Mouse (Mus musculus) liver, embryonic 14.5 days (tissue): ENCODE data around the gene Il2ra. TPM values are rescaled to one million over a fixed set of nuclear protein-coding genes. Genes with fewer than 3 reads are reported as not detected.

Experiments used
- ATAC-seq: fragments of 200-750 bp; cut with Nextera tagmentation; 2 replicates; pipeline ENCODE4 v1.8.0; 2017; ENCODE audit warnings: moderate number of reproducible peaks, mild to moderate bottlenecking, moderate library complexity; ENCODE audit not compliant: insufficient read depth
- DNase-seq, 3 experiments: peaks; one replicate each; pipeline ENCODE4 v3.0.0-alpha.2; 2012 to 2013; ENCODE audit warnings: low read depth in 3 of 3, low spot score in 3 of 3
- H3K27ac ChIP-seq: fragments of 300-500 bp; sonication (generic); 2 replicates; pipeline ENCODE4 v1.5.1; 2014; ENCODE audit warnings: moderate library complexity, mild to moderate bottlenecking, control low read depth, inconsistent platforms
- H3K27me3 ChIP-seq: fragments of 300-500 bp; sonication (generic); 2 replicates; pipeline ENCODE4 v1.6.1; 2014; ENCODE audit warnings: mild to moderate bottlenecking, low read length, moderate library complexity; ENCODE audit not compliant: control insufficient read depth, insufficient read depth
- H3K36me3 ChIP-seq: fragments of 300-500 bp; sonication (generic); replicated peaks from 2 replicates; pipeline ENCODE4 v1.6.1; 2014; ENCODE audit warnings: low read depth; ENCODE audit not compliant: control insufficient read depth, insufficient read depth
- H3K4me1 ChIP-seq, 2 experiments: fragments of 200-500 bp in 1 of 2; fragments of 300-500 bp in 1 of 2; sonication (generic) in 1 of 2; replicated peaks; 2 replicates each; pipeline ENCODE4 v1.6.1; 2012 to 2014; ENCODE audit warnings: antibody characterized with exemption in 1 of 2, inconsistent platforms in 1 of 2, low read length in 1 of 2; ENCODE audit not compliant: control insufficient read depth in 2 of 2, insufficient read depth in 2 of 2
- H3K4me2 ChIP-seq: fragments of 300-500 bp; sonication (generic); 2 replicates; pipeline ENCODE4 v1.6.1; 2014; ENCODE audit warnings: low read depth, mild to moderate bottlenecking, control low read depth, moderate library complexity
- H3K4me3 ChIP-seq, 2 experiments: fragments of 200-500 bp in 1 of 2; fragments of 300-500 bp in 1 of 2; sonication (generic) in 1 of 2; 2 replicates each; pipeline ENCODE4 v1.5.1; 2012 to 2014; ENCODE audit warnings: low read depth in 2 of 2, low read length in 2 of 2, mild to moderate bottlenecking in 2 of 2, control low read depth in 1 of 2, inconsistent platforms in 1 of 2, moderate library complexity in 1 of 2; ENCODE audit not compliant: insufficient read depth in 1 of 2
- H3K9ac ChIP-seq: fragments of 300-500 bp; sonication (generic); replicated peaks from 2 replicates; pipeline ENCODE4 v1.6.1; 2014; ENCODE audit warnings: mild to moderate bottlenecking, control low read depth, moderate library complexity
- H3K9me3 ChIP-seq: fragments of 300-500 bp; sonication (generic); 2 replicates; pipeline ENCODE4 v1.6.1; 2016; ENCODE audit warnings: low read length, mixed read lengths; ENCODE audit not compliant: control insufficient read depth
- CTCF ChIP-seq: IDR thresholded peaks from 2 replicates; pipeline ENCODE4 v1.5.1; 2016; ENCODE audit warnings: antibody characterized with exemption, low read depth, control low read depth
- EP300 ChIP-seq: IDR thresholded peaks from 2 replicates; pipeline ENCODE4 v1.6.1; 2016; ENCODE audit warnings: antibody characterized with exemption, low read depth
- WGBS: fragments of 180-500 bp; shearing (Covaris S2); extraction: QIAGEN DNeasy Blood & Tissue Kit; methylation state at CpG from one replicate; pipeline ENCODE4 v1.1.7; 2014; ENCODE audit not compliant: insufficient replicate concordance; 5-methylcytosine and 5-hydroxymethylcytosine counted together
- polyA plus RNA-seq, 2 experiments: library from polyadenylated mRNA; depleted of rRNA in 1 of 2; stranded (reverse) in 1 of 2; unstranded in 1 of 2; fragments of >200 nt; fragmentation: Nextera tagmentation in 1 of 2; extraction: Ambion mirVana in 1 of 2; gene quantifications; 2 replicates each; pipeline versions ENCODE4 v1.2.1 to v1.2.3; 2012 to 2014

The Il2ra gene
- polyA plus RNA-seq, 2 experiments, result 0.01 TPM; not detected in 1

DNA sequence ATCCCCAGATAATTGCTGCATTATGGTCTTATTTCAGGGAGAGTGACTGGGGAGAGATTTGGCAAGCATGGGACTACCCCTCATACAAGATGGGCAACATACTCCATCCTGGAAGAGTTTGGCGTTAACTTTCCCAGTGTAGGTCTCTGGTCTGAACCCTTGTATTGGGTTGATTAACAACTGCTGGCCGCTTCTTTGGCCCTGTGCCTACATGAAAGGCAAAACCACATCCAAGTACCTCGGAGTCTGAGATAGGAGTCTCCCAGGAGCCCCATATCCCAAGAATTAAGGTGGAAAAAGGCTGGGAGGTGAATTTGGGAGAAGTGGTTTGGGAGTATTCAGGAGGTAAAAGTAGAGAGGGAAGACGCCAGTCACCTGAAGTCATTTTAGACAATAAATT is 22.2 kb downstream of the Il2ra start:
- DNase-seq (no peak), ATAC-seq (no peak)
- Histone ChIP-seq H3K27ac (no peak overlapping the region), H3K27me3 (no peaks in the 10 kb centered on the region), H3K36me3 (no peaks in the 10 kb centered on the region), H3K4me3 (no peak overlapping the region), H3K4me2 (no peak overlapping the region), H3K9me3 (no peaks in the 10 kb centered on the region), H3K4me1 (no peaks in the 10 kb centered on the region), H3K9ac (no peak overlapping the region)
- WGBS, result 62% methylated on average over 4 of the region's 4 CpGs
- no peak for TF ChIP-seq CTCF

DNA sequence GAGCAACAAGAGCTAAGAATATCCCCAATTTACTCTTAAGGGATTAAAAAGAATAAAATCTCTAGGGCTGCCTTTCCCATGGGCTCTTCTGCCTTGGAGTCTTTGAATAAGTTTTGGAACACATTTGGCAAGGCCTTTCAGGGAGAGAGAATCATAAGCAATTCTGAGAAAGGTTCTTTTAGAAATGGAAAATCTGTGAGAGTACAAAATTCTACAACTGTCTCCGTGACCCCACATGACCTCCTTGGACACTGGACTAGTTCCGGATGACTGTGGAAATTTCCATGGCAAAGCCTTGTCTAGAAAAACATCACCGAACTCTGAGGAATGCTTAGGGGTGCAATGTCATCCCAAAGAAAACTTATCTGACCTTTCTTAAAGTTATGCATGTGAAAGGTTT is 22.7 kb downstream of the Il2ra start:
- Histone ChIP-seq H3K4me2 (no peak overlapping the region), H3K27ac (no peak overlapping the region), H3K36me3 (no peaks in the 10 kb centered on the region), H3K9me3 (no peaks in the 10 kb centered on the region), H3K4me1 (no peaks in the 10 kb centered on the region), H3K27me3 (no peaks in the 10 kb centered on the region), H3K4me3 (no peak overlapping the region), H3K9ac (no peak overlapping the region)
- 77% methylated on average over 3 of the region's 3 CpGs for WGBS
- DNase-seq (no peak), ATAC-seq (no peak)
- TF ChIP-seq CTCF (no peak), EP300 (no peak)

DNA sequence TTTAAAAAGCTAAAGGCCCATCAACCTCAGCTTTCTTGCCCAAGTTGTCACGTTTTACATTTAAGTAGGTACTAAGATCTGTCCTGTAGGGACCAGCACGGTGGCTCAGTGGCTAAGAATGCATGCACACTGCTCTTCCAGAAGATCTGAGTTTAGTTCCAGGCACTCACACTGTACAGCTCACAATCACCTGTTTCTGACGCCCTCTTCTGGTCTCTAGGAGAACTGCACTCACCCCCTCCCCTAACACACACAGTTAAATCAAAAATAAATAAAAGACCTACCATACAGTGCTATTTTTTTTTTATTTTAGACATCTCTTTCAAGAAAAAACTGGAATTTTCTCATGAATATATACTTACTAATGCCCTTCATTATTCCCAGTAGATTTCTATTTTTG is 29.5 kb downstream of the Il2ra start:
- no peak for TF ChIP-seq EP300
- peak; percentile 52 for TF ChIP-seq CTCF
- no peak overlapping the region for H3K4me3 ChIP-seq
- H3K36me3 ChIP-seq, result no peaks in the 10 kb centered on the region
- H3K9me3 ChIP-seq, result no peaks in the 10 kb centered on the region
- WGBS, result 16% methylated on average over 3 of the region's 3 CpGs
- no peaks in the 10 kb centered on the region for H3K4me1 ChIP-seq
- no peak overlapping the region for H3K4me2 ChIP-seq
- ATAC-seq (no peak), DNase-seq (no peak)
- no peak overlapping the region for H3K9ac ChIP-seq
- H3K27me3 ChIP-seq, result no peaks in the 10 kb centered on the region
- H3K27ac ChIP-seq, result no peak overlapping the region

DNA sequence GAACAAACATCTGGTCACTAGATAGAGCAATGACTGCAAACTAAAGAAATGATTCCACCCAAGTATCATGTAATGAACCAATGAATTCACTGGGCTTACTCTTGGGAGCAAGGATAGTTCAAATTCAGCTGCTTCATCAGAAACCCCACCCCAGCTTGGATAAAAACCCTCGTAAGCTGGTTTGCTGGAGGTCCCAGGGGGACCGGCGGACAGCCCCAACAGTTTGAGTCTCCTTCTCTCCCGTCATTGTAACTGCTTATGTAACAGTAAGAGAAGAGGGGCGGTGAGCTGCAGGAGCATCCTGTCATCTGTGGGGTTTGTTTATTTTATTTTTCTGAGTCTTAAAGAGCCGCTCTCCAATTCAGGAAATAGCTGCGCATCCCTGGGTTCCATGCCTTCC is 37.0 kb downstream of the Il2ra start:
- TF ChIP-seq CTCF (no peak), EP300 (no peak)
- Histone ChIP-seq H3K9me3 (no peaks in the 10 kb centered on the region), H3K9ac (no peak overlapping the region), H3K4me3 (no peak overlapping the region), H3K4me1 (no peaks in the 10 kb centered on the region), H3K4me2 (no peak overlapping the region), H3K27ac (no peak overlapping the region), H3K36me3 (no peaks in the 10 kb centered on the region), H3K27me3 (no peaks in the 10 kb centered on the region)
- WGBS, result 50% methylated on average over 7 of the region's 7 CpGs
- ATAC-seq (no peak), DNase-seq (no peak)

DNA sequence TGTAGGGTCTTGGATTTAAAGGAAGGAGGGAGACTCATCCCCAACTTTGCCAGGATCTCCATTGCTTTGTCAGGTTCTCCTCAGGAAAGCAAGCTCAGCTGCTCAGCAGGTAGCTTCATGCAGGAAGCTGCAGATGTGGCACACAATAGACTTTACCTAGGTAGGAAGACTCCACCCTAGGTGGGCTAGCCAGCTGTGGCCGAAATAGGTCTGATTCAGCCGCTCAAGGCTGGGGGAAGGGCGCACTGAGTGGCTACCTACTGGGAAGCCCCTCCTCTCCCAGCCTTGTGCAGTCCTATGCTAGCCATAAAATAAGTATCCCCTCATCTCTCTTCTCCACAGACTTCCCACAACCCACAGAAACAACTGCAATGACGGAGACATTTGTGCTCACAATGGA is 40.1 kb downstream of the Il2ra start:
- DNase-seq (no peak), ATAC-seq (no peak)
- Histone ChIP-seq H3K9me3 (no peaks in the 10 kb centered on the region), H3K4me2 (no peak overlapping the region), H3K27me3 (no peaks in the 10 kb centered on the region), H3K4me3 (no peak overlapping the region), H3K27ac (no peak overlapping the region), H3K9ac (no peak overlapping the region), H3K36me3 (no peaks in the 10 kb centered on the region), H3K4me1 (no peaks in the 10 kb centered on the region)
- TF ChIP-seq CTCF (no peak), EP300 (no peak)
- WGBS, result 51% methylated on average over 4 of the region's 4 CpGs

DNA sequence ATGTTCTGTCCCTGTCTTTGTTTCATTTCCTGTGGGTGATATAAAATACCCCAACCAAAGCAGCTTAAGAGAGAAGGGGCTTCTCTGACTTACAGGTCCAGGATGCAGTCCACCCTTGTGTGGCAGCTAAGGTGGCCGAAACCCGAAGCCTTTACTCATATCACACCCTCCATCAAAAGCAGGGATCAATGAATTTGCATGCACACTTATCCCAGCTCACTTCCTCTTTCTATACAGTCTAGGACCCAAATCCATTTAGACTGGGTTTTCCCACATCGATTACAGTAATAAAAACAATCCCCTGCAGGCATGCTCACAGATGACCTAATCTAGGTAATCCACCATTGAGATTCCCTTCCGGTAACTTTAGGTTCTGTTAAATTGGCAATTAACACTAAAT is 43.9 kb downstream of the Il2ra start:
- no peak for ATAC-seq
- WGBS, result 60% methylated on average over 4 of the region's 4 CpGs
- no peak overlapping the region for H3K4me3 ChIP-seq
- no peak overlapping the region for H3K4me2 ChIP-seq
- TF ChIP-seq EP300 (no peak), CTCF (no peak)
- no peaks in the 10 kb centered on the region for H3K27me3 ChIP-seq
- no peak overlapping the region for H3K27ac ChIP-seq
- no peaks in the 10 kb centered on the region for H3K36me3 ChIP-seq
- H3K9ac ChIP-seq, result no peak overlapping the region
- no peaks in the 10 kb centered on the region for H3K4me1 ChIP-seq
- H3K9me3 ChIP-seq, result no peaks in the 10 kb centered on the region
- DNase-seq, result no peak
